Mouse (Mus musculus) CH12.LX (cell line): ENCODE measurements around the gene Polr2l.

ENCODE experiments used
- BHLHE40 ChIP-seq: IDR thresholded peaks from 2 replicates; pipeline ENCODE4 v1.6.1; 2011; ENCODE audit warnings: mild to moderate bottlenecking, low read depth, low read length, improper control_type of control experiment
- CHD2 ChIP-seq: IDR thresholded peaks from 2 replicates; pipeline ENCODE4 v1.6.1; 2011; ENCODE audit warnings: low read length, improper control_type of control experiment
- CTCF ChIP-seq, 2 experiments: IDR thresholded peaks in 1 of 2; conservative IDR thresholded peaks in 1 of 2; 2 replicates each; pipeline ENCODE4 v1.5.1; 2011 to 2012; ENCODE audit warnings: low read depth in 2 of 2, low read length in 2 of 2, improper control_type of control experiment in 1 of 2, inconsistent platforms in 1 of 2, mild to moderate bottlenecking in 1 of 2, moderate library complexity in 1 of 2
- EP300 ChIP-seq: IDR thresholded peaks from 2 replicates; pipeline ENCODE4 v1.6.1; 2011; ENCODE audit warnings: low read length, improper control_type of control experiment
- MAX ChIP-seq: IDR thresholded peaks from 2 replicates; pipeline ENCODE4 v1.6.1; 2011; ENCODE audit warnings: low read length, improper control_type of control experiment
- POLR2A ChIP-seq: IDR thresholded peaks from 2 replicates; pipeline ENCODE4 v1.6.1; 2011; ENCODE audit warnings: low read depth, mild to moderate bottlenecking, improper control_type of control experiment, low read length
- SMC3 ChIP-seq: IDR thresholded peaks from 2 replicates; pipeline ENCODE4 v1.6.1; 2011; ENCODE audit warnings: low read depth, low read length, improper control_type of control experiment
- USF1 ChIP-seq: IDR thresholded peaks from 2 replicates; pipeline ENCODE4 v1.6.1; 2014; ENCODE audit warnings: low read depth, mild to moderate bottlenecking, inconsistent platforms, low read length, improper control_type of control experiment
- USF2 ChIP-seq: conservative IDR thresholded peaks from 2 replicates; pipeline ENCODE4 v1.6.1; 2011; ENCODE audit warnings: low read depth, low read length, improper control_type of control experiment
- ZMIZ1 ChIP-seq: IDR thresholded peaks from 2 replicates; pipeline ENCODE4 v1.6.1; 2012; ENCODE audit warnings: low read depth, mild to moderate bottlenecking, inconsistent platforms, low read length, improper control_type of control experiment

GRCm38 (mm10) chr7:141518926-141519325 lies 44.0 kb upstream of the Polr2l start:
- TF ChIP-seq EP300 (no peak), CTCF (conservative IDR thresholded peaks at IDR 0.05 in 1 of 2, IDR thresholded peaks at IDR 0.05 in 1 of 2; ENCODE audit: low read depth in 2 of 2, low read length in 2 of 2) (no peak), MAX (no peak), SMC3 (no peak), POLR2A (no peak), BHLHE40 (no peak), CHD2 (no peak), USF1 (no peak), USF2 (no peak), ZMIZ1 (no peak)
